Mouse (Mus musculus) stomach, postnatal 0 days (tissue): ENCODE results near the gene Txndc2. TPM values are rescaled to one million over a fixed set of nuclear protein-coding genes. Genes with fewer than 3 reads are reported as not detected.

Experiments used
- ATAC-seq: fragments of 200-750 bp; cut with Nextera tagmentation; 2 replicates; pipeline ENCODE4 v1.8.0; 2017; ENCODE audit not compliant: low FRiP score, low TSS enrichment
- DNase-seq: peaks from one replicate; pipeline ENCODE4 v3.0.0-alpha.2; 2016; ENCODE audit warnings: low spot score
- H3K27ac ChIP-seq: fragments of 300-500 bp; sonication (generic); replicated peaks from 2 replicates; pipeline ENCODE4 v1.5.1; 2014; ENCODE audit warnings: mild to moderate bottlenecking, control low read depth
- H3K27me3 ChIP-seq: fragments of 300-500 bp; sonication (generic); 2 replicates; pipeline ENCODE4 v1.6.1; 2014; ENCODE audit warnings: low read length; ENCODE audit not compliant: control insufficient read depth, insufficient read depth
- H3K36me3 ChIP-seq: fragments of 300-500 bp; sonication (generic); 2 replicates; pipeline ENCODE4 v1.6.1; 2014; ENCODE audit warnings: low read length, mixed read lengths; ENCODE audit not compliant: control insufficient read depth, insufficient read depth
- H3K4me1 ChIP-seq: fragments of 300-500 bp; sonication (generic); replicated peaks from 2 replicates; pipeline ENCODE4 v1.6.1; 2014; ENCODE audit warnings: antibody characterized with exemption; ENCODE audit not compliant: control insufficient read depth, insufficient read depth
- H3K4me2 ChIP-seq: fragments of 300-500 bp; sonication (generic); replicated peaks from 2 replicates; pipeline ENCODE4 v1.6.1; 2014; ENCODE audit warnings: low read depth, mild to moderate bottlenecking, control low read depth, moderate library complexity
- H3K4me3 ChIP-seq: fragments of 300-500 bp; sonication (generic); 2 replicates; pipeline ENCODE4 v1.5.1; 2014; ENCODE audit warnings: low read depth, low read length, control low read depth
- H3K9ac ChIP-seq: fragments of 300-500 bp; sonication (generic); 2 replicates; pipeline ENCODE4 v1.6.1; 2014; ENCODE audit warnings: mild to moderate bottlenecking, low read length, control low read depth, mixed read lengths
- H3K9me3 ChIP-seq: fragments of 300-500 bp; sonication (generic); 2 replicates; pipeline ENCODE4 v1.6.1; 2016; ENCODE audit warnings: low read length; ENCODE audit not compliant: control insufficient read depth
- CTCF ChIP-seq: IDR thresholded peaks from 2 replicates; pipeline ENCODE4 v1.5.1; 2016; ENCODE audit warnings: antibody characterized with exemption, low read depth, mild to moderate bottlenecking, moderate library complexity
- EP300 ChIP-seq: optimal IDR thresholded peaks from 2 replicates; pipeline ENCODE3; 2016; ENCODE audit warnings: antibody characterized with exemption
- WGBS: fragments of 180-500 bp; shearing (Covaris S2); extraction: QIAGEN DNeasy Blood & Tissue Kit; methylation state at CpG from one replicate; pipeline ENCODE4 v1.1.7; 2014; 5-methylcytosine and 5-hydroxymethylcytosine counted together
- polyA plus RNA-seq: library from polyadenylated mRNA; unstranded; fragments of >200 nt; fragmentation: Nextera tagmentation; extraction: Ambion mirVana; gene quantifications from 2 replicates; pipeline ENCODE4 v1.2.1, GENCODE M21; 2015

The Txndc2 gene
- polyA plus RNA-seq, 1 experiment from 2014 or later = not detected

- peaks cover 16% of the 10 kb centered on the region for H3K4me1 ChIP-seq
- H3K4me3 ChIP-seq = no peak overlapping the region
- no peaks in the 10 kb centered on the region for H3K36me3 ChIP-seq
- peak overlapping the region; percentile 58; the same call in 1 of the 2 replicates for H3K27ac ChIP-seq
- H3K9me3 ChIP-seq = no peaks in the 10 kb centered on the region
- TF ChIP-seq CTCF = no peak
- TF ChIP-seq EP300 = no peak
- H3K4me2 ChIP-seq = peak overlapping the region; percentile 31; the same call in 1 of the 2 replicates
- no peaks in the 10 kb centered on the region for H3K27me3 ChIP-seq
- H3K9ac ChIP-seq = no peak overlapping the region
- 38% methylated on average over 7 of the region's 7 CpGs for WGBS
- ATAC-seq (0 out of 2 replicates have a peak, but pooled peaks have one; percentile 21), DNase-seq (peak; percentile 51)
These were observed 34.2 kb downstream of the Txndc2 start for GRCm38 (mm10) chr17:65607574-65608311.

- 69% methylated on average over 4 of the region's 4 CpGs for WGBS
- H3K9ac ChIP-seq = no peak overlapping the region
- H3K4me1 ChIP-seq = peaks cover 16% of the 10 kb centered on the region
- H3K9me3 ChIP-seq = no peaks in the 10 kb centered on the region
- no peak overlapping the region for H3K4me3 ChIP-seq
- H3K36me3 ChIP-seq = no peaks in the 10 kb centered on the region
- H3K4me2 ChIP-seq = no peak overlapping the region
- DNase-seq = no peak
- no peaks in the 10 kb centered on the region for H3K27me3 ChIP-seq
- no peak for ATAC-seq
- no peak overlapping the region for H3K27ac ChIP-seq
- TF ChIP-seq CTCF (no peak), EP300 (no peak)
These were observed 36.0 kb downstream of the Txndc2 start for GRCm38 (mm10) chr17:65606014-65606413.

GRCm38 (mm10) chr17:65604892-65605291, 37.1 kb downstream of the Txndc2 start:
- ATAC-seq (no peak), DNase-seq (no peak)
- Histone ChIP-seq H3K4me2 (no peak overlapping the region), H3K9ac (no peak overlapping the region), H3K9me3 (no peaks in the 10 kb centered on the region), H3K27ac (no peak overlapping the region), H3K27me3 (no peaks in the 10 kb centered on the region), H3K4me3 (no peak overlapping the region), H3K36me3 (no peaks in the 10 kb centered on the region), H3K4me1 (peaks cover 16% of the 10 kb centered on the region)
- no peak for TF ChIP-seq CTCF
- no peak for TF ChIP-seq EP300

- ATAC-seq (peak; percentile 63), DNase-seq (no peak)
- TF ChIP-seq EP300 (no peak), CTCF (no peak)
- no peaks in the 10 kb centered on the region for H3K36me3 ChIP-seq
- H3K4me3 ChIP-seq = no peak overlapping the region
- no peak overlapping the region for H3K4me2 ChIP-seq
- H3K4me1 ChIP-seq = peaks cover 14% of the 10 kb centered on the region
- no peak overlapping the region for H3K9ac ChIP-seq
- no peaks in the 10 kb centered on the region for H3K27me3 ChIP-seq
- no peaks in the 10 kb centered on the region for H3K9me3 ChIP-seq
- H3K27ac ChIP-seq = no peak overlapping the region
These were observed 37.7 kb downstream of the Txndc2 start for GRCm38 (mm10) chr17:65604315-65604714.

GRCm38 (mm10) chr17:65597857-65598486, 44.0 kb downstream of the Txndc2 start:
- Histone ChIP-seq H3K4me1 (no peaks in the 10 kb centered on the region; the same call in 1 of the 2 replicates), H3K36me3 (peaks cover under 1% of the 10 kb centered on the region; the same call in 1 of the 2 replicates), H3K9ac (no peak overlapping the region), H3K27ac (no peak overlapping the region), H3K27me3 (no peaks in the 10 kb centered on the region), H3K4me3 (no peak overlapping the region), H3K9me3 (no peaks in the 10 kb centered on the region), H3K4me2 (no peak overlapping the region)
- ATAC-seq (0 out of 2 replicates have a peak, but pooled peaks have one; percentile 45), DNase-seq (no peak)
- 65% methylated on average over 3 of the region's 3 CpGs for WGBS
- TF ChIP-seq EP300 (no peak), CTCF (no peak)

- no peaks in the 10 kb centered on the region; the same call in 1 of the 2 replicates for H3K4me1 ChIP-seq
- no peak overlapping the region for H3K9ac ChIP-seq
- peaks cover 3% of the 10 kb centered on the region; the same call in 1 of the 2 replicates for H3K36me3 ChIP-seq
- DNase-seq (no peak), ATAC-seq (no peak)
- H3K4me2 ChIP-seq = no peak overlapping the region
- 86% methylated on average over 8 of the region's 8 CpGs for WGBS
- H3K27ac ChIP-seq = no peak overlapping the region
- H3K4me3 ChIP-seq = no peak overlapping the region
- no peaks in the 10 kb centered on the region for H3K27me3 ChIP-seq
- TF ChIP-seq CTCF (no peak), EP300 (no peak)
- H3K9me3 ChIP-seq = no peaks in the 10 kb centered on the region
These were observed 47.3 kb downstream of the Txndc2 start for GRCm38 (mm10) chr17:65594687-65595086.

Other genes with a start within 250 kb of the Txndc2 start
- 0.08 TPM in 1 of 2 replicates, not detected in the other for gene Tmem232, start 101.4 kb downstream of the Txndc2 start, polyA plus RNA-seq
- 203 and 210 TPM in 2 replicates for gene Vapa, start 28.6 kb downstream of the Txndc2 start, polyA plus RNA-seq
- gene Rab31, start 130.6 kb upstream of the Txndc2 start, polyA plus RNA-seq = 23.1 and 23.5 TPM in 2 replicates
- 14.2 and 15.3 TPM in 2 replicates for gene Ppp4r1, start 140.4 kb upstream of the Txndc2 start, polyA plus RNA-seq
- 114 and 117 TPM in 2 replicates for gene Ralbp1, start 243.6 kb upstream of the Txndc2 start, polyA plus RNA-seq